Mouse (Mus musculus) hindbrain, embryonic 14.5 days (tissue): Measurements from ENCODE around the gene Ablim1. TPM values are rescaled to one million over a fixed set of nuclear protein-coding genes. Genes with fewer than 3 reads are reported as not detected.

Experiments
- ATAC-seq: fragments of 200-750 bp; cut with Nextera tagmentation; 2 replicates; pipeline ENCODE4 v1.8.0; 2017; ENCODE audit warnings: moderate number of reproducible peaks, mild to moderate bottlenecking, moderate TSS enrichment, moderate library complexity; ENCODE audit not compliant: low FRiP score
- DNase-seq: peaks from one replicate; pipeline ENCODE4 v3.0.0-alpha.2; 2015; ENCODE audit warnings: low spot score
- H3K27ac ChIP-seq: fragments of 300-500 bp; sonication (generic); 2 replicates; pipeline ENCODE4 v1.5.1; 2014; ENCODE audit warnings: mild to moderate bottlenecking, moderate library complexity
- H3K27me3 ChIP-seq: fragments of 300-500 bp; sonication (generic); 2 replicates; pipeline ENCODE4 v1.6.1; 2014; ENCODE audit warnings: mild to moderate bottlenecking, low read length, mixed read lengths; ENCODE audit not compliant: control insufficient read depth, insufficient read depth
- H3K36me3 ChIP-seq: fragments of 300-500 bp; sonication (generic); replicated peaks from 2 replicates; pipeline ENCODE4 v1.6.1; 2014; ENCODE audit not compliant: control insufficient read depth, insufficient read depth
- H3K4me1 ChIP-seq: fragments of 300-500 bp; sonication (generic); replicated peaks from 2 replicates; pipeline ENCODE4 v1.6.1; 2014; ENCODE audit warnings: antibody characterized with exemption, low read length, mixed read lengths; ENCODE audit not compliant: control insufficient read depth, insufficient read depth
- H3K4me2 ChIP-seq: fragments of 300-500 bp; sonication (generic); replicated peaks from 2 replicates; pipeline ENCODE4 v1.6.1; 2014; ENCODE audit warnings: mild to moderate bottlenecking, moderate library complexity
- H3K4me3 ChIP-seq: fragments of 300-500 bp; sonication (generic); replicated peaks from 2 replicates; pipeline ENCODE4 v1.5.1; 2014; ENCODE audit warnings: mild to moderate bottlenecking, low read length
- H3K9ac ChIP-seq: fragments of 300-500 bp; sonication (generic); 2 replicates; pipeline ENCODE4 v1.6.1; 2014
- H3K9me3 ChIP-seq: fragments of 300-500 bp; sonication (generic); 2 replicates; pipeline ENCODE4 v1.6.1; 2016; ENCODE audit warnings: low read length; ENCODE audit not compliant: control insufficient read depth
- WGBS: fragments of 180-500 bp; shearing (Covaris S2); extraction: QIAGEN DNeasy Blood & Tissue Kit; methylation state at CpG from one replicate; pipeline ENCODE4 v1.1.7; 2014; 5-methylcytosine and 5-hydroxymethylcytosine counted together
- polyA plus RNA-seq: library from polyadenylated mRNA; unstranded; fragments of >200 nt; fragmentation: Nextera tagmentation; extraction: Ambion mirVana; gene quantifications from 2 replicates; pipeline ENCODE4 v1.2.1, GENCODE M21; 2014

The Ablim1 gene
- polyA plus RNA-seq, 1 experiment from 2014 or later = 56.6 TPM

DNA sequence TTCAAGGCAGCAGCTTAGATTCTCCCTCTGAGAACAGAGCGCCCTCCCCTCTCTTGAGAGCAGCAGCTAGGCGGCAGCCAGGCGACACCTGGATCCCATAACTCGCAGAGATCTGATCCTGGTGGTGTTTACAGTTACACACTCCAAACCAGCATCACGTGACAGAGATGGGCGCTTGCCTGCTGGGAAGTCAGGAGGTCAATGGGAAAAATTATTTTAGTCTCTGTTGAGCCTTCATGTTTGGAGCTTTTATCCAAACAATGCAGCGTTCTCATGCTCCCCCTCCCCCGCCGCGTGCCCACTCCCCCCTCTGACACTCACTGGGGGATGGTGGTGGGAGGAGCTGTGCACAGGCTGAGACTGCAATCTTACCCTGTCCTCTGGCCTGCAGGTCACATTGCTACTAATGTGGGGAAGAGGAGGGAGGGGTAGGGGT is 317.5 kb downstream of the Ablim1 start:
- no peaks in the 10 kb centered on the region for H3K36me3 ChIP-seq
- peaks cover 13% of the 10 kb centered on the region for H3K4me1 ChIP-seq
- ATAC-seq = no peak
- no peaks in the 10 kb centered on the region for H3K27me3 ChIP-seq
- 0 out of 2 replicates have a peak overlapping the region, but pooled peaks have one; percentile 6 for H3K9ac ChIP-seq
- no peaks in the 10 kb centered on the region for H3K9me3 ChIP-seq
- no peak overlapping the region for H3K4me3 ChIP-seq
- no peak for DNase-seq
- WGBS = 8% methylated on average over 10 of the region's 10 CpGs
- no peak overlapping the region for H3K27ac ChIP-seq
- H3K4me2 ChIP-seq = peak overlapping the region; percentile 27; the same call in 1 of the 2 replicates

DNA sequence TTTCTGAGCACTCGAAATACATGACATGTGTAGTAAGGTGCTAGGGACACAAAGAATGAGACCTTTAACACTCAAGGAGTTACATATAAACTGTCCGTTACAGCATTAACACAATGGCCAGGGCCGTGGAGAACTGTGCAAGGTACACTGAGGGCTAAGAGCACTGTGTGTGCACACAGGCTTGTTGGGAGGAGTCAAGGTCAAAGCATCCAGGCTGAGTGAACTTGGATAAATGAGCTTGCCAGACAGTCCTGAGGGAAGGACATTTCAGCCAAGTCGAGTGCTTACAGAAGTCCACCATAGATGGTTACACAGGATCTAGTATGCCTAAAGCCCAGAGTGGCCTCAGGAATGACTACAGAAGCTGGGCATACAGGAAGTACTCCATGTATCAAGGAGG is 319.3 kb downstream of the Ablim1 start:
- Histone ChIP-seq H3K4me1 (peaks cover 19% of the 10 kb centered on the region), H3K4me2 (no peak overlapping the region), H3K9ac (no peak overlapping the region), H3K27ac (no peak overlapping the region), H3K4me3 (no peak overlapping the region), H3K27me3 (no peaks in the 10 kb centered on the region), H3K36me3 (no peaks in the 10 kb centered on the region), H3K9me3 (no peaks in the 10 kb centered on the region)
- 88% methylated on average over 4 of the region's 4 CpGs for WGBS
- DNase-seq (no peak), ATAC-seq (no peak)

DNA sequence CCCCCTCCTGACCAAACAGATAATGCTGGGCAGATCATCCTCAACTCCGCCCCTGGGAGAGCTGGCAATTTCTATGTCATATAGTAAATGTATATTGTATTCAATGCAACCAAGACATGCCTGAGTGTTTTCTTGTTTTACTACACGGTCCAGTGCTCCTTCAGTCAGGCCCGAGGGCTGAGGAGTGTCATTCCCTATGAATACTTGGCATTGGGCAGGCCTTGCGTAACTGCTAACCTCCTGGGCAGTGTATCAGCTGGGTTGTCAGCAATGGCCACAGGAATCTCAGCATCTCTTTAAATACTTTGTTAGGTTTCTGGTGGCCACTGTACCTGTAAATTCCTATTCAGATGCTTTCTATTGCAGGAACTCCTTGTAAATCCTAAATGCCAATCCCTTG is 320.1 kb downstream of the Ablim1 start:
- Histone ChIP-seq H3K27ac (no peak overlapping the region), H3K36me3 (no peaks in the 10 kb centered on the region)
- 55% methylated on average over 4 of the region's 4 CpGs for WGBS

DNA sequence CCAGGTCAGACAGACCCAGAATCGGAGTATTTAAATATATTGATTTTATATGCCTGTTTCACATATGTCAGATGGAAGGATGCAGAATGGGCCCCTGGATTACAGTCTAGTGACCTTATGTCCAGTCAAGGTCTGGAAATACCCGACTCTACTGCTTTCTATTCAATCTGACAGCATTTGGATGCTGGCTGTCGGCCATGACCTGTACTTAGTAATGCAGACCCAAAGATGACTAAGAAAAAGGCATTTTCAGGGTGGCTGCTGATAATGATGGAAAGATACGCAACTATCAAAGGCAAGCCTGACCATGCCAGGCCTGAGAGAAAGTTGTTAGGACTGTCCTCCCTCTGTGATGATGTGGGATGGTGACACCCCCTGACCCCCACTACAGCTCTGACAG is 321.0 kb downstream of the Ablim1 start:
- H3K4me1 ChIP-seq = peaks cover 31% of the 10 kb centered on the region
- no peak overlapping the region for H3K4me3 ChIP-seq
- no peaks in the 10 kb centered on the region for H3K36me3 ChIP-seq
- no peak overlapping the region for H3K27ac ChIP-seq
- ATAC-seq (no peak), DNase-seq (no peak)
- no peaks in the 10 kb centered on the region for H3K9me3 ChIP-seq
- 84% methylated on average over 4 of the region's 4 CpGs for WGBS
- no peaks in the 10 kb centered on the region for H3K27me3 ChIP-seq
- H3K9ac ChIP-seq = no peak overlapping the region
- H3K4me2 ChIP-seq = no peak overlapping the region

More for the DNA sequence above, 320.1 kb downstream of the Ablim1 start:
- H3K4me3 ChIP-seq = no peak overlapping the region
- peaks cover 25% of the 10 kb centered on the region for H3K4me1 ChIP-seq
- H3K4me2 ChIP-seq = no peak overlapping the region
- no peak for ATAC-seq
- no peaks in the 10 kb centered on the region for H3K9me3 ChIP-seq
- no peak for DNase-seq
- H3K9ac ChIP-seq = no peak overlapping the region
- no peaks in the 10 kb centered on the region for H3K27me3 ChIP-seq

DNA sequence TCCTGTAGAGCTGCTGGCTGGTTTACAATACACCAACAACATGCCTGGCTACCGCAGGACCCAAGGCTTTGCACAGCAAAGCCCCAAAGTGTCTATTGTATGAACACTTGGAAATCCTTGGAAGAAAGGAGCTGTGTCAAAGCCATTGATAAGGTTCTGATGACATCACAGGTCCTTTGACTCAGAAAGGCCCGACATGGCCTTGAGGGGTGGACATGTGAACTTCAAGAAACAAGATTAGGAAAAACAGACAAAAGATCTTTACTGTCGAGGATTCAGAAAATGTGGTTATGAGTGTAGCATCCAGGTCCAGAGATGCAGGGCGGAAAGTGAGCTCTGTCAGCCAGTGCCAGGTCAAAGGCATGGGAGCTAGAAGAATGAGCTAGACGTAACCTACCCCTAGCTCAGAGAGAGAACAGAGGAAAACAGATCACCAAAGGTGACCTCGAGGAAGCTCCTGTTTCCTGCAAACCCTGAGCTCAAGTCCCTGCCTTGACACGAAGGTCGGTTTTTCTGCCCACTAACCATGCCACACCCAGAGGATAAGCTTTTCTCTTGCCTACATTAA is 321.7 kb downstream of the Ablim1 start:
- no peak overlapping the region for H3K9ac ChIP-seq
- DNase-seq (no peak), ATAC-seq (no peak)
- no peak overlapping the region for H3K4me3 ChIP-seq
- no peaks in the 10 kb centered on the region for H3K9me3 ChIP-seq
- 80% methylated on average over 8 of the region's 8 CpGs for whole genome bisulfite sequencing
- no peak overlapping the region for H3K4me2 ChIP-seq
- H3K4me1 ChIP-seq = peaks cover 31% of the 10 kb centered on the region
- H3K27ac ChIP-seq = no peak overlapping the region
- no peaks in the 10 kb centered on the region for H3K36me3 ChIP-seq
- no peaks in the 10 kb centered on the region for H3K27me3 ChIP-seq

DNA sequence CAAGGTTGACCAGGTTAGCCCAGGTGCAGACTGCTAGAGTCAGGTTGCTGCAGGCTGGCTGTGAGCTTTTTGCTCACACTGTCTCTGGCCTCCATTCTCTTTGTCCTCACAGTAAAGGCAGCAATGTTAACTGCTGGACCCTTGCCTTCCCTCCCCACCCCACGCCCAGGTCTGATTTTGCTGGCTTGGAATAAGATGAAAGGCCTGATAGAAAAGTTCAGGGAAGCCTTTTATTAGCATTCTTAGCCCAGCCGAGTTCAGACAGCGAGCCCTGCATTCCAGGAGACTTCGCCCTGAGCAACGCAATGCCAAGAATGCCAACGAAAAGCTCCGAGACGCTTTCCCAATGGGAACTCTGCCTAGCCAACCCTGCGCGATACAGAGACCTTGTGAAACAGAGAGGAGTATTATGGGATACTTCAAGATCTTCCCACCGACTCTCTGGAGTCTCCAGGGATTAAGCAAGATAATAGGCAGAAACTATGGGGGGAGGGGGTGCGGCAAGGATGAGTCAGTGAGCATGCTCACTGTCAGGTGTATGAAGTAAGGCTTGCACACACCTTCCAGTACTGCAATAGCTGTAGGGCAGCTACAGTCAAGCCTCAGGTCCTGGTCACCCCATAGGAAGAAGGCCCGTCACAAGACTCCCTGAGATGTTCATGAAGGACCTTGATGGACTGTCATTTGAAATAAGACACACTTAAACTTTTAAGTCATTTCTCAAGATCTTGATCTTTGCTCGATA is 324.2 kb downstream of the Ablim1 start:
- H3K4me2 ChIP-seq = peak overlapping the region; percentile 13; the same call in 1 of the 2 replicates
- 18% methylated on average over 14 of the region's 14 CpGs for WGBS
- peak; percentile 86 for ATAC-seq

DNA sequence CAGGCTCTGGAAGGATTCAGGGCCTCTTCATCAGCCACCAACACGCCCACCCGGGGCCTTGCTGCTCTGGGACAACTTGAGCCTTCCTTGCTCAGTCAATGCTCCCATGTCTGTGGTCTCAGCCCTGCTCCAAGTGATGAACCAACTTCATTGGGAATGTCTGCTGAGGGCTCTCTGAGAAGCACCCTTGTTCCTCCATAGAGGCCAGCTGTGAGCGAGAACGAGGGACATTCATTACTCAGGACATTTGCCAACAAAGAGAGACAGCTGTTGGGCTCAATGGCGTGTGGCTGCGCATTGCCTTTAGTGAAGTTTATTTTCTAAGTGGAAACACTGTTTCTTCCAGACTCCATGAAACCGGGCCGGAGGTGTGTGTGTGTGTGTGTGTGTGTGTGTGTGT is 325.5 kb downstream of the Ablim1 start:
- no peak for ATAC-seq
- H3K4me3 ChIP-seq = no peak overlapping the region
- no peak overlapping the region for H3K4me2 ChIP-seq
- H3K4me1 ChIP-seq = peaks cover 18% of the 10 kb centered on the region; the same call in 1 of the 2 replicates
- 71% methylated on average over 8 of the region's 8 CpGs for WGBS
- H3K27me3 ChIP-seq = no peaks in the 10 kb centered on the region
- no peak for DNase-seq
- no peaks in the 10 kb centered on the region for H3K36me3 ChIP-seq
- H3K9ac ChIP-seq = no peak overlapping the region
- H3K27ac ChIP-seq = no peak overlapping the region
- no peaks in the 10 kb centered on the region for H3K9me3 ChIP-seq

More for the DNA sequence above, 324.2 kb downstream of the Ablim1 start:
- H3K4me3 ChIP-seq = no peak overlapping the region
- 0 out of 2 replicates have a peak overlapping the region, but pooled peaks have one; percentile 43 for H3K27ac ChIP-seq
- H3K9ac ChIP-seq = no peak overlapping the region
- DNase-seq = peak; percentile 72
- H3K27me3 ChIP-seq = no peaks in the 10 kb centered on the region
- H3K4me1 ChIP-seq = peaks cover 18% of the 10 kb centered on the region; the same call in 1 of the 2 replicates
- no peaks in the 10 kb centered on the region for H3K36me3 ChIP-seq
- H3K9me3 ChIP-seq = no peaks in the 10 kb centered on the region

DNA sequence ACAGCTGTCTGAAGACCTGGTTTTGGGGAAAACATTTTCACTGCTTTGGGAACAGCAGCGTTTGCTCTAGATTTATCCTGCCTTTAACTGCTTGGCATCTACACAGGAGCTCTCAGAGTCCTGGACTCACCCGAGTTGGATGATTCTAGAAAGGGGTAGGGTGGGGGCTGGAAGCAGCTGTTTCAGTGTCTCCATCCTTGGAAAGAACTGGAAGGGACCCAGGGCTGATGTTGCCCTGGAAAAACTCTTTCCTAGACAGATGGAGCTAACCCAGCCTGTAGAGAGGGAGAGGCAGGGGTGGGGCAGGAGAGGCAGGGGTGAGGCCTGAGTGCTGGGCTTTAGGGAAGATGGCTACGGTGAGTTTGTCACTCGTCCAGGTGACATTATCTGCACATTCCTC is 330.5 kb downstream of the Ablim1 start:
- H3K9ac ChIP-seq = no peak overlapping the region
- H3K4me3 ChIP-seq = no peak overlapping the region
- no peaks in the 10 kb centered on the region for H3K27me3 ChIP-seq
- 72% methylated on average over 4 of the region's 4 CpGs for WGBS
- no peak overlapping the region for H3K4me2 ChIP-seq
- H3K4me1 ChIP-seq = peaks cover 5% of the 10 kb centered on the region; the same call in 1 of the 2 replicates
- H3K36me3 ChIP-seq = no peaks in the 10 kb centered on the region
- no peak for DNase-seq
- H3K27ac ChIP-seq = no peak overlapping the region
- H3K9me3 ChIP-seq = no peaks in the 10 kb centered on the region
- no peak for ATAC-seq

DNA sequence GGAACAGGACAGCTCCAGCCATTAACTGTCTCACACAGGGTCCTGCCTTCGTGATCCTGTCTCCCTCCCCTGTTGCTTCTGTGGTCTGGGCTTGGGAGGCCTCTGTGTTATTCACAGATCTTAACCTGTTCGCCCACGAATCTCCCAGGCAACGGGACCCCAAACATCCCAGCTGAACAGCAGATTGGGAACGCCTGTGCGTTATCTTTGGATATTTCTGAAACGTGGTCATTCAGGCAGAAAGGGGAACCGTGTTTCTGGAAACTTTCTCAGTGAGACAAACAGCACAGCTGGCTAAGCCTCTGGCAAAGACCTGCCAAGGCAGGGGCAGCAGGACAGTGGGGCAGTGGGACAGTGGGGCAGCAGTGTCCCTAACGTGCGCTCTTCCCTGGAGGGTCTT is 331.0 kb downstream of the Ablim1 start:
- 56% methylated on average over 10 of the region's 10 CpGs for WGBS
- no peak for ATAC-seq

More for the DNA sequence above, 331.0 kb downstream of the Ablim1 start:
- DNase-seq = no peak
- no peak overlapping the region for H3K4me2 ChIP-seq
- no peaks in the 10 kb centered on the region for H3K36me3 ChIP-seq
- no peaks in the 10 kb centered on the region for H3K9me3 ChIP-seq
- H3K9ac ChIP-seq = no peak overlapping the region
- H3K4me1 ChIP-seq = peaks cover under 1% of the 10 kb centered on the region; the same call in 1 of the 2 replicates
- no peak overlapping the region for H3K27ac ChIP-seq
- H3K4me3 ChIP-seq = no peak overlapping the region
- no peaks in the 10 kb centered on the region for H3K27me3 ChIP-seq
